Mouse (Mus musculus) kidney, embryonic 14.5 days (tissue): ENCODE results near the gene Gm10153. TPM values are rescaled to one million over a fixed set of nuclear protein-coding genes. Genes with fewer than 3 reads are reported as not detected.
"Not testable (repeated sequence)": the region's sequence is repeated elsewhere in the genome, so short reads cannot be mapped to it uniquely, and the experiment has no call there.

Experiments used
- ATAC-seq: fragments of 200-750 bp; cut with Nextera tagmentation; 2 replicates; pipeline ENCODE4 v1.8.0; 2017; ENCODE audit warnings: moderate number of reproducible peaks, mild to moderate bottlenecking, moderate TSS enrichment, moderate library complexity; ENCODE audit not compliant: low FRiP score, low TSS enrichment
- H3K27ac ChIP-seq: fragments of 300-500 bp; sonication (generic); 2 replicates; pipeline ENCODE4 v1.5.1; 2014; ENCODE audit warnings: low read depth, mild to moderate bottlenecking, low read length, moderate library complexity, mixed read lengths
- H3K27me3 ChIP-seq: fragments of 300-500 bp; sonication (generic); 2 replicates; pipeline ENCODE4 v1.6.1; 2014; ENCODE audit warnings: mild to moderate bottlenecking, low read length; ENCODE audit not compliant: control insufficient read depth, insufficient read depth
- H3K36me3 ChIP-seq: fragments of 300-500 bp; sonication (generic); 2 replicates; pipeline ENCODE4 v1.6.1; 2014; ENCODE audit warnings: low read length, mixed read lengths; ENCODE audit not compliant: control insufficient read depth, insufficient read depth
- H3K4me1 ChIP-seq: fragments of 300-500 bp; sonication (generic); 2 replicates; pipeline ENCODE4 v1.6.1; 2014; ENCODE audit warnings: low read length, mixed read lengths; ENCODE audit not compliant: control insufficient read depth, insufficient read depth
- H3K4me2 ChIP-seq: fragments of 300-500 bp; sonication (generic); replicated peaks from 2 replicates; pipeline ENCODE4 v1.6.1; 2014; ENCODE audit warnings: low read depth, mild to moderate bottlenecking, low read length
- H3K4me3 ChIP-seq: fragments of 300-500 bp; sonication (generic); 2 replicates; pipeline ENCODE4 v1.5.1; 2014; ENCODE audit warnings: mild to moderate bottlenecking, low read length
- H3K9ac ChIP-seq: fragments of 300-500 bp; sonication (generic); 2 replicates; pipeline ENCODE4 v1.6.1; 2014; ENCODE audit warnings: low read depth, mild to moderate bottlenecking, low read length, moderate library complexity
- H3K9me3 ChIP-seq: fragments of 300-500 bp; sonication (generic); 2 replicates; pipeline ENCODE4 v1.6.1; 2016; ENCODE audit warnings: low read length; ENCODE audit not compliant: control insufficient read depth
- WGBS: fragments of 180-500 bp; shearing (Covaris S2); extraction: QIAGEN DNeasy Blood & Tissue Kit; methylation state at CpG from one replicate; pipeline ENCODE4 v1.1.7; 2014; 5-methylcytosine and 5-hydroxymethylcytosine counted together
- polyA plus RNA-seq: library from polyadenylated mRNA; unstranded; fragments of >200 nt; fragmentation: Nextera tagmentation; extraction: Ambion mirVana; gene quantifications from 2 replicates; pipeline ENCODE4 v1.2.1, GENCODE M21; 2014

The Gm10153 gene
- polyA plus RNA-seq: not detected in 2 replicates

DNA sequence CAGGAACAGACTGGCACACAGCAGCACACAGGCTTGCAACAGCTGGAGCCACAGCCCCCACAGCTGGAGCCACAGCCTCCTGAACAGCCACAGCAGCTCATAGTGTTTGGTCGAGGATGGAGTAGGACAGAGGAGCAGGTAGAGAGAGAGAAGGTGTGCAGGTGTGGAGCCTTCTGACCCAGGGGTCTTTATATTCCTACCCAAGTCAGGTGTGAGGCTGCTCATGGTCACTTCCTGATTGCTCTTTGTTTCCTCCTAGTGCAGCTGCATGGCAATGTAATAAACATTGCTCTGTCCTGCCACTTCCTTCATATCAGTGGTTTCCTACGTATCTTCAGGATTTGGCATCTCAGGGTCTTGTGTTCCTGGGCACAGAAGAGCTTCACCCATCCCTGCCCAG, at the start of gene Gm10153:
Gene Gm10153 (minus strand): TSS at position 101 of the 400 bp plus-strand sequence.
- Histone ChIP-seq H3K4me2 (no peak within 1 kb of the TSS), H3K9me3 (no peaks in the 10 kb centered on the region), H3K36me3 (no peaks in the 10 kb centered on the region), H3K27me3 (no peaks in the 10 kb centered on the region), H3K4me1 (no peaks in the 10 kb centered on the region), H3K9ac (no peak within 1 kb of the TSS), H3K4me3 (no peak within 1 kb of the TSS), H3K27ac (no peak within 1 kb of the TSS)
- WGBS: 34% methylated on average over 2 of the region's 2 CpGs
- ATAC-seq: no peak

DNA sequence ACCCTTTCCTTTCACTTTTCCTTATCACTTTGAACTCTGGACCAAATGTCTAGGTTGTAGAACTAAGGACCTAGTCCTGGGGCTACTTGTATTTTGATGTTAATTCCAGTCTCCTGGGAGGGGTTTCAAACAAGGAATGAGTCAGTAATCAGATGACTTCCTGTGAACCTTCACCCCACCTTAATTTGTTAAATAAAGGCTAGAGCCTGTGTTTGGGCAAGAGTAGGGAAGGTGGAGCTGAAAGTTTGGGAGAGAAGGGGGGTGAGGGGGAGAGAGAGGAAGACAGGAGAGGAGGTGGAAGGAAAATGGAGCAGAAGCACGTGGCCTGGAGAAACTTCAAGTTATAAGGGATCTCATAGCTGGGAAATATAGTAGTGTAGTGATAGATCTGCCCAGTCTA, 41.4 kb upstream of the Gm10153 start:
- WGBS: 25% methylated on average over 1 of the region's 1 CpGs
- H3K4me1 ChIP-seq: no peaks in the 10 kb centered on the region
- no peaks in the 10 kb centered on the region for H3K27me3 ChIP-seq
- H3K9ac ChIP-seq: no peak overlapping the region
- ATAC-seq: no peak
- peaks cover 8% of the 10 kb centered on the region for H3K9me3 ChIP-seq
- no peak overlapping the region for H3K4me3 ChIP-seq
- no peaks in the 10 kb centered on the region for H3K36me3 ChIP-seq
- H3K4me2 ChIP-seq: no peak overlapping the region
- no peak overlapping the region for H3K27ac ChIP-seq

DNA sequence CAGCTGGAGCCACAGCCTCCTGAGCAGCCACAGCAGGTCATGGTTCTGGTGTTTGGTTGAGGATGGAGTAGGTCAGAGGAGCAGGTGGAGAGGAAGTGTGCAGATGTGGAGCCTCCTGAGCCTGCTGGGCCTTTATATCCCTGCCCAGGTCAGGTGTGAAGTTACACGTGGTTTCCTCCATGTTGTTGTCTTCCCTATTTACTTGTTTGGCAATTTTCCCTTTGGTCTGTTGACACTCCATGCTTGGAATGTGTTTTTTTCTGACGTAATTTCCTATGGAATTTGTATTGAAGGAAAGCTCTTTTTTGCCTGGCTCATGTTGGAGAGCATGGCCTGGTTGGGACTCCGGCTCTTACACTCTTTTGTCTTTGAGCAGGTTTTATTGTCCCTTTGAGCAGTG, 39.7 kb upstream of the Gm10153 start, which contains the start of gene Krtap5-5:
Gene Krtap5-5 (minus strand): TSS at position 101 of the 400 bp plus-strand sequence.
- H3K9me3 ChIP-seq, H3K9ac ChIP-seq, ATAC-seq, H3K4me3 ChIP-seq, H3K36me3 ChIP-seq, H3K4me1 ChIP-seq, H3K27me3 ChIP-seq, H3K4me2 ChIP-seq: not testable (repeated sequence)
- H3K27ac ChIP-seq: peak within 1 kb of the TSS; percentile 47; the same call in 1 of the 2 replicates
- WGBS: 37% methylated on average over 3 of the region's 3 CpGs

DNA sequence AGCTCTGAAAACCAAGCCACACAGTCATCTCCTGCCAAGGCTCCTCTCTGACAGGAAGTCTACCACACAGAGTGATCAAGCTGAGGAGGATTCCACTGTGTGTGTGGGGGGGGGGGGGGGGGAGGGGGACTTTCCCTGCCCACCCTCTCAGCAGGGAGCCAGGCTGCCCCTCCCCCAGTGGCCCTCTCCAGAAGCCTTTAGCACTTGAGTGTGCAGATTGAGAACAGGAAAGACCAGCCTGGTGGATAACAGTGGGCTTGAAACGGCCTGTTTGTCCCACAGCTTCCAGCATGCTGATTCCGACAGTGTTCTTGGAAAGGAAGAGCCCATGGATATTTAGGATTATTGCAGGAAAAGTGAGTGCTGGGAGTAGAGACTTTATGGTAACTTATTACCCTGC, 34.3 kb upstream of the Gm10153 start:
- Histone ChIP-seq H3K4me1 (no peaks in the 10 kb centered on the region), H3K9me3 (no peaks in the 10 kb centered on the region), H3K4me3 (no peak overlapping the region), H3K27ac (no peak overlapping the region), H3K36me3 (no peaks in the 10 kb centered on the region), H3K4me2 (no peak overlapping the region), H3K27me3 (no peaks in the 10 kb centered on the region), H3K9ac (no peak overlapping the region)
- no peak for ATAC-seq
- WGBS: 24% methylated on average over 2 of the region's 2 CpGs

DNA sequence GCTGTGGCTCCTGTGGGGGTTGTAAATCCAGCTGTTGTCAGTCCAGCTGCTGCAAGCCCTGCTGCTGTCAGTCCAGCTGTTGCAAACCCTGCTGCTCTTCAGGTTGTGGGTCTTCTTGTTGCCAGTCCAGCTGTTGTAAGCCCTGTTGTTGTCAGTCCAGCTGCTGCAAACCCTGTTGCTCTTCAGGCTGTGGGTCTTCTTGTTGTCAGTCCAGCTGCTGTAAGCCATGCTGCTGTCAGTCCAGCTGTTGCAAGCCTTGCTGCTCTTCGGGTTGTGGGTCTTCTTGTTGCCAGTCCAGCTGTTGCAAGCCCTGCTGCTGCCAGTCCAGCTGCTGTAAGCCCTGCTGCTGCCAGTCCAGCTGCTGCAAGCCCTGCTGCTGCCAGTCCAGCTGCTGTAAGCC, 21.9 kb upstream of the Gm10153 start:
- H3K4me1 ChIP-seq, H3K27ac ChIP-seq, H3K4me3 ChIP-seq, H3K4me2 ChIP-seq, H3K9me3 ChIP-seq, H3K36me3 ChIP-seq, H3K27me3 ChIP-seq, H3K9ac ChIP-seq, ATAC-seq: not testable (repeated sequence)
- 76% methylated on average over 1 of the region's 1 CpGs for WGBS

DNA sequence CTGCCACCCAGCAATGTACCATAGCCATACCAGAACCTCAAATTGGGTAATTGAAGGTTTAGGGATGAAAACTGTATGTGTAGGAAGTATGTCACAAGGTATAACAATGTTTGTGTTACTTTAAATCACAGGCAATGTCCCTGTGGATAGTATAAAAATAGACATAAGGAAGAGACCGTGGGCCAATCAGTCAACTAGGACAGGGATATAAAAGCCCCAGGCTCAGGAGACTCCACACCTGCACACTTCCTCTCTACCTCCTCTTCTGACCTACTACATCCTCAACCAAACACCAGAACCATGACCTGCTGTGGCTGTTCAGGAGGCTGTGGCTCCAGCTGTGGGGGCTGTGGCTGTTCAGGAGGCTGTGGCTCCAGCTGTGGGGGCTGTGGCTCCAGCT, 21.4 kb upstream of the Gm10153 start, which contains the start of gene Gm7579:
Gene Gm7579 (plus strand): TSS at position 301 of the 400 bp plus-strand sequence.
- H3K4me3 ChIP-seq: no peak within 1 kb of the TSS
- H3K27me3 ChIP-seq: no peaks in the 10 kb centered on the region
- H3K36me3 ChIP-seq: no peaks in the 10 kb centered on the region
- H3K9me3 ChIP-seq: no peaks in the 10 kb centered on the region
- ATAC-seq: no peak
- H3K27ac ChIP-seq: no peak within 1 kb of the TSS
- H3K4me2 ChIP-seq: no peak within 1 kb of the TSS
- WGBS: 50% methylated on average over 1 of the region's 1 CpGs
- no peak within 1 kb of the TSS for H3K9ac ChIP-seq
- H3K4me1 ChIP-seq: no peaks in the 10 kb centered on the region

DNA sequence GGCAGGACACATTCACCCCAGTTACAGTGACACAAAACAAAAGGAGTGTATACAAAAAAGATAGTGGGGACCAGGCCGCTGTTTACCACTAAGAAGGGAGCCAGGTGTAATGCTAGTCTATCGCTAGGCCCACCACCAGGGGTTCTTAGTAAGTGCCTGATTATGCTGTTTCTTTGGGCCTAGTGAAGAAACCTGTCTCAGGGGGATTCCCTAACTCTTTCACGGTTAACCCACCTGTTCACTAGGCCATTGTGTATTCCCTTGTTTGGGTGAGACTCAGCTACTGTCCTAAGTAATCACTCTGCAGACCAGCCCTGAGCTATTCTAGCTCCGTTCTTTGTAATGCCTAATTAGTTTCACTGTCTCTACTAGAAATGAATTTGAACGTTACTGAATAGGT, 16.7 kb upstream of the Gm10153 start:
- not testable (repeated sequence) for H3K36me3 ChIP-seq, H3K27ac ChIP-seq, H3K27me3 ChIP-seq, ATAC-seq, H3K9ac ChIP-seq, H3K9me3 ChIP-seq, H3K4me1 ChIP-seq, H3K4me2 ChIP-seq, H3K4me3 ChIP-seq
- WGBS: 83% methylated on average over 5 of the region's 5 CpGs

GRCm38 (mm10) chr7:142205488-142205887, 15.3 kb upstream of the Gm10153 start:
- H3K27ac ChIP-seq: no peak overlapping the region
- H3K4me3 ChIP-seq: no peak overlapping the region
- no peaks in the 10 kb centered on the region for H3K9me3 ChIP-seq
- H3K9ac ChIP-seq: no peak overlapping the region
- no peaks in the 10 kb centered on the region for H3K36me3 ChIP-seq
- no peaks in the 10 kb centered on the region for H3K27me3 ChIP-seq
- no peaks in the 10 kb centered on the region for H3K4me1 ChIP-seq
- H3K4me2 ChIP-seq: no peak overlapping the region
- no peak for ATAC-seq

DNA sequence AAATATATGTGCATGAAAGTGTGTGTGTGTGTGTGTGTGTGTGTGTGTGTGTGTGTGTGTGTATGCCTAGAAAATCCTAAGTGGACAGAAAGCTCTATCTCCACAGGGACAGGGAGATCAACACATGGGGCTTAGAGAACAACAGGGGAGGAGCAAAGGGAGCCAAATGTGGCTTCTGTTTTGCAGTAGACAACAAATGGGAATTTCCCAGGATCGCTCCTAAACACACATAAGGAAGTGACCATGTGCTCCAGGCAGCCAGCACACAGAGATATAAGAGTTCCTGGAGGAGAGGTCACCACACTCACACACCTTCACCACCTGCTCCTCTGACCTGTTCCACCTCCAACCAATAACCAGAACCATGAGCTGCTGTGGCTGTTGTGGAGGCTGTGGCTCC, 10.9 kb upstream of the Gm10153 start, which contains the start of gene Krtap5-3:
Gene Krtap5-3 (plus strand): TSS at position 301 of the 400 bp plus-strand sequence.
- H3K9ac ChIP-seq: no peak within 1 kb of the TSS
- H3K36me3 ChIP-seq: no peaks in the 10 kb centered on the region
- no peak within 1 kb of the TSS for H3K27ac ChIP-seq
- no peaks in the 10 kb centered on the region for H3K9me3 ChIP-seq
- no peaks in the 10 kb centered on the region for H3K4me1 ChIP-seq
- no peak within 1 kb of the TSS for H3K4me3 ChIP-seq
- 8% methylated on average over 1 of the region's 1 CpGs for WGBS
- H3K4me2 ChIP-seq: no peak within 1 kb of the TSS
- ATAC-seq: no peak
- no peaks in the 10 kb centered on the region for H3K27me3 ChIP-seq
